Mouse (Mus musculus): ENCODE data around the gene Slc5a2.

DNA sequence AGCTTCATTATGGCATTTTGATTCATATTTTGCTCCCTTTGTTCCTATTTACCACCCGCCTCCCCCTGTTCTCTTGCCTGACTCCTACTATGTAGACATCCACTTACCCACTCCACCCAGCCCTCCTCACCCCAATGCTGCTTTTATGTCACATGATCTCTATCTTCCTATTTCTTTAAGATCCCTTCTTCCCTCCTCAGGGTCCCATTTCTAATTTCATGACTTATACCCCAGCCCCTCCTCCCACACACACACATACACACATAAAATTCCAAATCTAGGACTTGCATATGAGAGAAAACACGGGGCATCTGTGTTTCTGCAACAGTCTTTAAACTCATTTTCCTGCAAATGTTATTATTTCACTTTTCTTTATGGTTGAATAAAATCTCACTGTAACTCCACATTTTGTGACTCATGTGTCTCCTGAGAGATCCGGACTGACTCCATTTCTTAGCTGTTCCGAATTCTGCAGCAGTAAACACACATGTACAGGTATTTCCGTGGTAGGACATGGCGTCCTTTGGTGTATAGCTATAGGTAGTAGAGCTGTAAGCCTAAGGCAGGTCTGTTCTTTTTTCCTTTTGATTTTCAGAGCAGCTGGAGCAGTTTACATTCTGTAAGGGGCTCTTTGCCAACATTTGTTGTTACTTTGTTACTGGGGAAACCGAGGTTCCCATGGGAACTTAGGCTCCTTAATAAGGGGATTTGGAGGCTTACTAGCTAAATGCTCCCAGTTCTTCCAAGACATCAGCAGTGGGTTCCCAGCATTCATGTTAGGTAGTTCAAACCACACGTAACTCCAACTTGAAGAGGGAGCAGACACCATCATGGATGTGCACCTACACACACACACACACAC lies 33.3 kb downstream of the Slc5a2 start:
- TF ChIP-seq EP300 (IDR thresholded peaks at IDR 0.05) (no peak), CTCF (IDR thresholded peaks at IDR 0.05) (no peak)
